10 mouse cellular contexts compared by ENCODE assay signal in genomic region chr12:3843918-3844317, GRCm38 (mm10). TPM values are rescaled to one million over a fixed set of nuclear protein-coding genes. Genes with fewer than 3 reads are reported as not detected.
DNase-seq lines count a peak whose midpoint lies in the region; ATAC-seq and TF ChIP-seq lines count a peak whose summit lies in the region.
"Had no signal": no experiment of that assay in that cellular context is flagged by ENCODE, and none has a peak within 500 bp of the region (broad histone marks: within the 10 kb centered on the region; RNA-seq: fewer than 3 reads in every experiment).

No protein-coding gene starts in this region.

- no peak overlapping the region for H3K4me3 ChIP-seq in heart, embryonic 12.5 days
- no peak overlapping the region for H3K4me3 ChIP-seq in heart, adult 2 months
- H3K4me3 ChIP-seq in bone marrow macrophage, adult 2 months (ENCODE audit: insufficient read depth, low read length) = no peak overlapping the region
- H3K4me3 ChIP-seq in forebrain, embryonic 16.5 days (replicated peaks; ENCODE audit: low read length) = no peak overlapping the region
- no peak overlapping the region for H3K4me3 ChIP-seq in limb, embryonic 12.5 days (replicated peaks)

- TF ChIP-seq EP300 in heart, adult 2 months (IDR thresholded peaks at IDR 0.05; ENCODE audit: insufficient read depth, low read depth, low read length) = no peak

- H3K4me2 ChIP-seq in heart, embryonic 12.5 days = peak overlapping the region; percentile 32
- H3K4me2 ChIP-seq in forebrain, embryonic 16.5 days (ENCODE audit: low read length) = no peak overlapping the region
- H3K4me2 ChIP-seq in limb, embryonic 12.5 days = peak overlapping the region; percentile 40

- H3K27ac ChIP-seq in heart, embryonic 12.5 days (ENCODE audit: poor library complexity, severe bottlenecking) = peak overlapping the region; percentile 77
- no peak overlapping the region; the same call in 1 of the 2 replicates for H3K27ac ChIP-seq in heart, adult 2 months
- 0 out of 2 replicates have a peak overlapping the region, but pooled peaks have one; percentile 0 for H3K27ac ChIP-seq in bone marrow macrophage, adult 2 months (ENCODE audit: insufficient read depth, low read depth, low read length)
- H3K27ac ChIP-seq in forebrain, embryonic 16.5 days (ENCODE audit: low read length) = peak overlapping the region; percentile 1; the same call in 1 of the 2 replicates
- H3K27ac ChIP-seq in limb, embryonic 12.5 days = peak overlapping the region; percentile 94
- H3K27ac ChIP-seq: macrophage had no signal

- peaks cover 58% of the 10 kb centered on the region for H3K36me3 ChIP-seq in heart, embryonic 12.5 days
- H3K36me3 ChIP-seq in heart, adult 2 months (ENCODE audit: control insufficient read depth, insufficient read depth, low read length) = peaks cover 10% of the 10 kb centered on the region
- H3K36me3 ChIP-seq in forebrain, embryonic 16.5 days (ENCODE audit: control insufficient read depth, insufficient read depth) = no peaks in the 10 kb centered on the region
- H3K36me3 ChIP-seq in limb, embryonic 12.5 days = peaks cover 62% of the 10 kb centered on the region

- no peak for TF ChIP-seq POLR2A in heart, adult 2 months (IDR thresholded peaks at IDR 0.05; ENCODE audit: insufficient read depth, low read depth, low read length)
- TF ChIP-seq POLR2A in bone marrow macrophage, adult 2 months (IDR thresholded peaks at IDR 0.05; ENCODE audit: borderline replicate concordance, low read depth, low read length) = no peak

- H3K27me3 ChIP-seq in heart, embryonic 12.5 days (replicated peaks) = no peaks in the 10 kb centered on the region
- H3K27me3 ChIP-seq in heart, adult 2 months (ENCODE audit: control insufficient read depth, insufficient read depth, low read length) = no peaks in the 10 kb centered on the region
- no peaks in the 10 kb centered on the region for H3K27me3 ChIP-seq in forebrain, embryonic 16.5 days (replicated peaks; ENCODE audit: control insufficient read depth, insufficient read depth, low read length)
- no peaks in the 10 kb centered on the region for H3K27me3 ChIP-seq in limb, embryonic 12.5 days

- H3K9ac ChIP-seq in heart, embryonic 12.5 days = 0 out of 2 replicates have a peak overlapping the region, but pooled peaks have one; percentile 43
- H3K9ac ChIP-seq in heart, adult 2 months (ENCODE audit: low read depth, low read length) = no peak overlapping the region
- H3K9ac ChIP-seq in forebrain, embryonic 16.5 days (replicated peaks; ENCODE audit: low read depth, low read length) = no peak overlapping the region
- H3K9ac ChIP-seq in limb, embryonic 12.5 days (replicated peaks) = no peak overlapping the region

- peaks cover 4% of the 10 kb centered on the region for H3K79me2 ChIP-seq in heart, adult 2 months (replicated peaks; ENCODE audit: control insufficient read depth, insufficient read depth, low read length)

- no peak for TF ChIP-seq CTCF in heart, adult 2 months (IDR thresholded peaks at IDR 0.05)
- no peak for TF ChIP-seq CTCF in bone marrow macrophage, adult 2 months (IDR thresholded peaks at IDR 0.05; ENCODE audit: low read depth, low read length)

- peaks cover 42% of the 10 kb centered on the region for H3K4me1 ChIP-seq in heart, embryonic 12.5 days (replicated peaks)
- peaks cover 15% of the 10 kb centered on the region for H3K4me1 ChIP-seq in heart, adult 2 months (ENCODE audit: control insufficient read depth, insufficient read depth, low read length)
- peaks cover 21% of the 10 kb centered on the region for H3K4me1 ChIP-seq in bone marrow macrophage, adult 2 months (ENCODE audit: control insufficient read depth, insufficient read depth, low read length)
- peaks cover 14% of the 10 kb centered on the region for H3K4me1 ChIP-seq in forebrain, embryonic 16.5 days (replicated peaks; ENCODE audit: control insufficient read depth, insufficient read depth, low read length)
- peaks cover 38% of the 10 kb centered on the region for H3K4me1 ChIP-seq in limb, embryonic 12.5 days (replicated peaks)

- peak; percentile 43; the same call in 1 of the 2 replicates for ATAC-seq in heart, embryonic 12.5 days (ENCODE audit: insufficient number of reproducible peaks, low FRiP score)
- ATAC-seq in forebrain, embryonic 16.5 days = no peak
- ATAC-seq in limb, embryonic 12.5 days (ENCODE audit: insufficient number of reproducible peaks, insufficient read depth, low FRiP score, low TSS enrichment, low read depth) = peak; percentile 33

- intact Hi-C loops in heart, adult 2 months (cut with DNase I) = loop anchor here (5.0 kb wide), 1 partner anchor 82 kb away; no protein-coding TSS in a partner anchor

- WGBS in heart, embryonic 12.5 days = 18% methylated on average over 7 of the region's 7 CpGs
- WGBS in heart, adult 2 months = 42% methylated on average over 7 of the region's 7 CpGs
- 38% methylated on average over 7 of the region's 7 CpGs for WGBS in forebrain, embryonic 16.5 days
- WGBS in limb, embryonic 12.5 days = 20% methylated on average over 7 of the region's 7 CpGs

- H3K9me3 ChIP-seq in heart, embryonic 12.5 days (replicated peaks) = no peaks in the 10 kb centered on the region
- no peaks in the 10 kb centered on the region for H3K9me3 ChIP-seq in forebrain, embryonic 16.5 days (ENCODE audit: control insufficient read depth, low read length)
- H3K9me3 ChIP-seq in limb, embryonic 12.5 days = no peaks in the 10 kb centered on the region

- DNase-seq in heart, adult 2 months = no peak
- no peak for DNase-seq in adrenal gland, postnatal 36 days
- DNase-seq in T-cell, adult 2 months (ENCODE audit: low spot score) = no peak
- DNase-seq in cerebellum, postnatal 36 days = no peak
- DNase-seq: thymus, adult 2 months had no signal

RNA-seq across cellular contexts. Expression of gene Dnmt3a, which starts 38.1 kb away (rescaled TPM):
- polyA plus RNA-seq in heart, embryonic 12.5 days (2016; fragmentation: Nextera tagmentation; extraction: Ambion mirVana) = 139 and 142 TPM in 2 replicates
- total RNA-seq in heart, adult 2 months (2021) = 10 to 100 TPM; 50.9 to 56.0 TPM
- 13.6 and 22.4 TPM in 2 replicates for polyA plus RNA-seq in heart, adult 2 months (2012; rRNA removed)
- polyA plus RNA-seq in bone marrow macrophage, adult 2 months (2012; ENCODE audit: insufficient read depth, insufficient read length, missing spikeins) = 36.9 and 53.8 TPM in 2 replicates
- polyA plus RNA-seq in forebrain, embryonic 16.5 days (2015; fragmentation: Nextera tagmentation; extraction: Ambion mirVana) = 86.3 and 86.6 TPM in 2 replicates
- 260 and 282 TPM in 2 replicates for polyA plus RNA-seq in limb, embryonic 12.5 days (2016; fragmentation: Nextera tagmentation; extraction: Ambion mirVana)
- 10 to 100 TPM; 51.6 to 52.4 TPM for total RNA-seq in adrenal gland, postnatal 36 days (2021)
